Mouse (Mus musculus): ENCODE measurements around the gene Hipk4. TPM values are rescaled to one million over a fixed set of nuclear protein-coding genes. Genes with fewer than 3 reads are reported as not detected.
A peak's percentile ranks its signal among the peaks of the same experiment; 100 is the strongest.

The Hipk4 gene
- polyA plus RNA-seq, 1 experiment from 2014 or later = 0.10 TPM

DNA sequence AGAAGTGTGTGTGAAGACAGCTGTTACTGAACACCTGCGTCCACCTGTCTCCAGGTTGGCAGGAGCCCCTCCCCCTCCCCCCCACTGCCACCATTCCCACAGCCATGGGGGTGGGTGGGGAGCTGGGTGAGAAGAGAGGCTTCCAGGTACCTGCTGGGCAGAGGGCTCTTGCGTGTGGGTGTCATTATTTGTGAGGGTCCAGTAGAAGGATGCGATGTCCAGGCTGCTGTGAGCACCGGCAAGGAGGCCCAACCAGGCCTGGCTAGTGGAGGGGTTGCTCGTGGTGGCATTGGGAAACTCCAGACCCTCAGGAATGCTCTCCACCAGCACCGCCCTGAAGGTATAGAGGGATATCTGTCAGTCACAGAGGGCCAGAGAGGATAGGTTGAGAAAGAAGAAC lies 17.9 kb downstream of the Hipk4 start:
- Histone ChIP-seq H3K27ac (replicated peaks) (peak overlapping the region; percentile 91), H3K36me3 (replicated peaks) (peaks cover 50% of the 10 kb centered on the region), H3K9me3 (replicated peaks) (no peaks in the 10 kb centered on the region), H3K4me3 (replicated peaks) (peak overlapping the region; percentile 71), H3K9ac (peak overlapping the region; percentile 81), H3K4me1 (replicated peaks) (peaks cover 89% of the 10 kb centered on the region), H3K27me3 (no peaks in the 10 kb centered on the region), H3K4me2 (peak overlapping the region; percentile 91)
- ATAC-seq (ENCODE audit: insufficient read depth) = no peak
- 71% methylated on average over 6 of the region's 6 CpGs for WGBS (ENCODE audit: insufficient replicate concordance)

- Histone ChIP-seq H3K4me2 (peak overlapping the region; percentile 91), H3K9ac (peak overlapping the region; percentile 81), H3K4me3 (replicated peaks) (peak overlapping the region; percentile 71), H3K4me1 (replicated peaks) (peaks cover 84% of the 10 kb centered on the region), H3K9me3 (replicated peaks) (no peaks in the 10 kb centered on the region), H3K27me3 (no peaks in the 10 kb centered on the region), H3K27ac (replicated peaks) (peak overlapping the region; percentile 91), H3K36me3 (replicated peaks) (peaks cover 45% of the 10 kb centered on the region)
- no peak for ATAC-seq (ENCODE audit: insufficient read depth)
- 69% methylated on average over 16 of the region's 16 CpGs for WGBS (ENCODE audit: insufficient replicate concordance)
Observed at GRCm38 (mm10) chr7:27541431-27541830, 18.4 kb downstream of the Hipk4 start.

GRCm38 (mm10) chr7:27541922-27542321 lies 18.9 kb downstream of the Hipk4 start:
- Histone ChIP-seq H3K27ac (replicated peaks) (peak overlapping the region; percentile 91), H3K4me3 (replicated peaks) (peak overlapping the region; percentile 71), H3K4me2 (peak overlapping the region; percentile 91), H3K4me1 (replicated peaks) (peaks cover 79% of the 10 kb centered on the region), H3K27me3 (no peaks in the 10 kb centered on the region), H3K36me3 (replicated peaks) (peaks cover 41% of the 10 kb centered on the region), H3K9ac (peak overlapping the region; percentile 81), H3K9me3 (replicated peaks) (no peaks in the 10 kb centered on the region)
- no peak for ATAC-seq (ENCODE audit: insufficient read depth)
- WGBS (ENCODE audit: insufficient replicate concordance) = 58% methylated on average over 5 of the region's 5 CpGs

DNA sequence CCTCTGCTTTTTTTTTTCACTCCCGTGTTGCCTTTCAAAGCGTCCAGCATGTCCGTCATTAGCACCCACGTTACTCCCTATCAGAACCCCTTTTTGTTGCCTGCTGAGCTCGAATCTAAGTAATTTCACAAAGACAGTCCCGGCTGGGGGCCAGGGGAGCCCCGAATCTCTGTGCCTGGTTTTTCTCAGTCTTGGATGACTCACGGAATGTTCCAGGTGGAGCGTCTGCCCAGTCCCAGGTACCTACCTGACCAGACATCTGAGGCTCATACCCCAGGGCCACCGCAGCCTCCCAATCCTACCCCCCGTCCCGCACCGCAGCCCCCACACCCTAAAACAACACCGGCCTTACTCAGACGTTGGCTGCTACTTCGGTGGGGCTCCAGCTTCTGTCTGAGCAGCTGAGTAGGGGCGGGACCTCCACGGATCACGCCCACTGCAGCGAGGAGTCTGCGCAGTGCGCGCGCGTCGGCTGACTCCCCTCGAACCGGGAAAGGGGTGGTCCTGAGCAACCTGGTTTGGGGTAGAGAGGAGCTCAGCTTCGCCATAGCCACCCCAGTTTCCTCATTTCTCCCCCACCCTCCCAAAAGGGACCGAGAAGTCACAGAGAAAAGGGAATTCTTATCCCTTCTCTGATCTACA lies 19.4 kb downstream of the Hipk4 start:
- whole genome bisulfite sequencing (ENCODE audit: insufficient replicate concordance) = 4% methylated on average over 30 of the region's 30 CpGs
- Histone ChIP-seq H3K27ac (replicated peaks) (peak overlapping the region; percentile 91), H3K4me2 (peak overlapping the region; percentile 91), H3K27me3 (no peaks in the 10 kb centered on the region), H3K9ac (peak overlapping the region; percentile 81), H3K4me1 (replicated peaks) (peaks cover 73% of the 10 kb centered on the region), H3K36me3 (replicated peaks) (peaks cover 35% of the 10 kb centered on the region), H3K9me3 (replicated peaks) (no peaks in the 10 kb centered on the region), H3K4me3 (replicated peaks) (peak overlapping the region; percentile 71)
- peak; percentile 60 for ATAC-seq (ENCODE audit: insufficient read depth)

GRCm38 (mm10) chr7:27543065-27543464 lies 20.0 kb downstream of the Hipk4 start:
- no peaks in the 10 kb centered on the region for H3K9me3 ChIP-seq (replicated peaks)
- H3K4me1 ChIP-seq (replicated peaks) = peaks cover 68% of the 10 kb centered on the region
- no peak for ATAC-seq (ENCODE audit: insufficient read depth)
- peak overlapping the region; percentile 91 for H3K4me2 ChIP-seq
- H3K36me3 ChIP-seq (replicated peaks) = peaks cover 29% of the 10 kb centered on the region
- peak overlapping the region; percentile 91 for H3K27ac ChIP-seq (replicated peaks)
- no peaks in the 10 kb centered on the region for H3K27me3 ChIP-seq
- peak overlapping the region; percentile 81 for H3K9ac ChIP-seq
- peak overlapping the region; percentile 71 for H3K4me3 ChIP-seq (replicated peaks)
- WGBS (ENCODE audit: insufficient replicate concordance) = 35% methylated on average over 6 of the region's 6 CpGs

GRCm38 (mm10) chr7:27543851-27544250 lies 20.8 kb downstream of the Hipk4 start:
- no peak for ATAC-seq (ENCODE audit: insufficient read depth)
- H3K4me2 ChIP-seq = no peak overlapping the region
- no peaks in the 10 kb centered on the region for H3K9me3 ChIP-seq (replicated peaks)
- no peak overlapping the region for H3K4me3 ChIP-seq (replicated peaks)
- no peaks in the 10 kb centered on the region for H3K27me3 ChIP-seq
- H3K27ac ChIP-seq (replicated peaks) = 0 out of 2 replicates have a peak overlapping the region, but pooled peaks have one; percentile 19
- no peak overlapping the region for H3K9ac ChIP-seq
- peaks cover 60% of the 10 kb centered on the region for H3K4me1 ChIP-seq (replicated peaks)
- 76% methylated on average over 4 of the region's 4 CpGs for WGBS (ENCODE audit: insufficient replicate concordance)
- peaks cover 24% of the 10 kb centered on the region for H3K36me3 ChIP-seq (replicated peaks)

GRCm38 (mm10) chr7:27544675-27545370 lies 21.8 kb downstream of the Hipk4 start:
- peaks cover 50% of the 10 kb centered on the region for H3K4me1 ChIP-seq (replicated peaks)
- H3K4me2 ChIP-seq = no peak overlapping the region
- 45% methylated on average over 12 of the region's 12 CpGs for WGBS (ENCODE audit: insufficient replicate concordance)
- H3K9me3 ChIP-seq (replicated peaks) = no peaks in the 10 kb centered on the region
- H3K4me3 ChIP-seq (replicated peaks) = no peak overlapping the region
- no peak for ATAC-seq (ENCODE audit: insufficient read depth)
- no peak overlapping the region for H3K9ac ChIP-seq
- no peaks in the 10 kb centered on the region for H3K27me3 ChIP-seq
- peaks cover 14% of the 10 kb centered on the region for H3K36me3 ChIP-seq (replicated peaks)
- no peak overlapping the region for H3K27ac ChIP-seq (replicated peaks)

DNA sequence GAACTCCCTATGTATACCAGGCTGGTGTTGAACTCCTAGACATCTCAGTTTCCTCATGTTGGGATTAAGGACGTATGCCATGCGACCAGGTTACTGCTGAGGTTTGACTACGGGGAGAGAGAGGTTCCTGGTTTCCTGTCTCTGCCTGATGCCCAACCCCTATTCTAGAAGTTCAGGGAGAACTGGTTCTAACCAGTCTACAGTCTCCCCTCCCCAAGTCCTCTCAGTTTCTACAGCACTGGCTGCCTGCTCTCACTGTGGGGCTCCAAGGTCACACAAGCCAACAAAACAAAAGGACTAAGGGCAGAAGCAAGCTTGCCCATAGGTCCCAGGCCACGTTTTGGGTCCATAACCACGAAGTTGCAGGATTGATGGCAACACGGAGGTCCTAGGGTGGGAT lies 26.5 kb downstream of the Hipk4 start:
- no peaks in the 10 kb centered on the region for H3K9me3 ChIP-seq (replicated peaks)
- H3K4me3 ChIP-seq (replicated peaks) = no peak overlapping the region
- no peak overlapping the region for H3K4me2 ChIP-seq
- H3K4me1 ChIP-seq (replicated peaks) = peaks cover 32% of the 10 kb centered on the region
- H3K27ac ChIP-seq (replicated peaks) = no peak overlapping the region
- WGBS (ENCODE audit: insufficient replicate concordance) = 44% methylated on average over 6 of the region's 6 CpGs
- H3K27me3 ChIP-seq = no peaks in the 10 kb centered on the region
- H3K9ac ChIP-seq = no peak overlapping the region
- no peak for ATAC-seq (ENCODE audit: insufficient read depth)
- no peaks in the 10 kb centered on the region for H3K36me3 ChIP-seq (replicated peaks)

DNA sequence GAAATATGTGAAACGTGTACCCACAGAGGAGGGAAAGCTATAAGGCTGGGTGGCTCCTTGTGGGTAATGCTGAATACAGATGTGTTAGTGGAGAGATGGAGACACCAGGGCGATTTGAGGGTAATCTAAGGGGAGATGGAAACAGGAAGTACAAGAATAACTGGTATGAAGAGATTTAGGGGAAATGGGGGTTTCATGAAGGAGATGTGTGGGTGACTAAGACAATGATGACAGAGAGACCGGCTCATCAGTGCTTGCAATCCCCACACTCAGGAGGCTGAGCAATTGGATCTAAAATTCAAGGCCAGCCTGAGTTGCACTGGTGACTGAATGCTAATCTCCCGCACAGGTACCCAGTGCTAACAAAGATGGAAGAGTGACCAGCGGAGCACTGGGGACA lies 29.0 kb downstream of the Hipk4 start:
- no peak for ATAC-seq (ENCODE audit: insufficient read depth)
- Histone ChIP-seq H3K27ac (replicated peaks) (peak overlapping the region; percentile 77), H3K4me1 (replicated peaks) (peaks cover 35% of the 10 kb centered on the region), H3K9me3 (replicated peaks) (no peaks in the 10 kb centered on the region), H3K4me3 (replicated peaks) (peak overlapping the region; percentile 75), H3K9ac (peak overlapping the region; percentile 86), H3K36me3 (replicated peaks) (peaks cover 14% of the 10 kb centered on the region), H3K27me3 (no peaks in the 10 kb centered on the region), H3K4me2 (peak overlapping the region; percentile 90)
- 44% methylated on average over 5 of the region's 5 CpGs for WGBS (ENCODE audit: insufficient replicate concordance)

DNA sequence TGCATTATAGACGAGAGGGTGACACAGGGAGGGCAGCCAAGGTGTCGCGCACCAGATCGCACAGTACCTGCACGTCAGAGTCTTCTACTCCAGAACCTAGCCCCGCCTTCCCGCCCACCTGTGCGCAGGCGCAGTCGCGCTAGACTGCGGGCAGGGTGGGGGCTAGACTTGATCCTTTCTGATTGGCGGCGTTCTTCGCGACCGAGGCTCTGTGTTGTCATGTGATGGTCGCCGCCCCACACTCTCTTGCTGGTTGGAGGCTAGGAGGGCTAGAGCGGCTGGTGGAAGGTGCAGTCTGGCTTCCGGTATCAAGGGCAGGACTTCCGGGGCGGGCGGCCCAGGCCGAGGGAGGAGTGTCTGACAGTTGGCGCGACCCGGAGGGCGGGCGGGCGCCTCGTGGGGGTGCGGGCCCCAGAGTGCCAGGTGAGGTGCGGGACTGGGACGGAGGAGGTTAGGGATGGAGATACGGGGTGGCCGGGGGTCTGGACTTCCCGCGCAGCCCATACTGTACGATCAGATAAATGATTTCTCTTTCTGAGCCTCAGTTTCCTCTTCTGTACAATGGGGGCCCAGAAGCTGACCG lies 30.0 kb downstream of the Hipk4 start, which contains the start of the genes Pld3 and 2310022A10Rik:
TSS of gene Pld3 (minus strand) at position 288 of the 583 bp plus-strand sequence.
TSS of gene 2310022A10Rik (plus strand) at position 303 of the 583 bp plus-strand sequence.
- Histone ChIP-seq H3K4me3 (replicated peaks) (peak within 1 kb of the TSS; percentile 75), H3K27me3 (no peaks in the 10 kb centered on the region), H3K9ac (peak within 1 kb of the TSS; percentile 86), H3K36me3 (replicated peaks) (peaks cover 14% of the 10 kb centered on the region), H3K9me3 (replicated peaks) (no peaks in the 10 kb centered on the region), H3K27ac (replicated peaks) (peak within 1 kb of the TSS; percentile 77), H3K4me1 (replicated peaks) (peaks cover 35% of the 10 kb centered on the region), H3K4me2 (peak within 1 kb of the TSS; percentile 90)
- 0% methylated on average over 41 of the region's 41 CpGs for WGBS (ENCODE audit: insufficient replicate concordance)
- ATAC-seq (ENCODE audit: insufficient read depth) = peak; percentile 100

GRCm38 (mm10) chr7:27560291-27560887 lies 37.3 kb downstream of the Hipk4 start:
- peak overlapping the region; percentile 4; the same call in 1 of the 2 replicates for H3K27ac ChIP-seq (replicated peaks)

More at GRCm38 (mm10) chr7:27560291-27560887, 37.3 kb downstream of the Hipk4 start:
- 43% methylated on average over 8 of the region's 8 CpGs for WGBS (ENCODE audit: insufficient replicate concordance)
- H3K4me1 ChIP-seq (replicated peaks) = peaks cover 25% of the 10 kb centered on the region
- H3K27me3 ChIP-seq = no peaks in the 10 kb centered on the region
- no peaks in the 10 kb centered on the region for H3K9me3 ChIP-seq (replicated peaks)
- H3K36me3 ChIP-seq (replicated peaks) = peaks cover 78% of the 10 kb centered on the region
- no peak for ATAC-seq (ENCODE audit: insufficient read depth)
- H3K4me2 ChIP-seq = no peak overlapping the region
- H3K9ac ChIP-seq = no peak overlapping the region
- H3K4me3 ChIP-seq (replicated peaks) = no peak overlapping the region

Measured in liver, embryonic 15.5 days (tissue).